Mouse (Mus musculus) C2C12 (cell line): ENCODE data around the gene Fam229a. TPM values are rescaled to one million over a fixed set of nuclear protein-coding genes. Genes with fewer than 3 reads are reported as not detected.

ENCODE experiments used
- H3K27me3 ChIP-seq: one replicate; pipeline ENCODE4 v1.6.1; 2011; ENCODE audit not compliant: control insufficient read depth, insufficient read depth, insufficient read length
- H3K36me3 ChIP-seq: one replicate; pipeline ENCODE4 v1.6.1; 2011; ENCODE audit not compliant: control insufficient read depth, insufficient read depth
- H3K4me3 ChIP-seq: one replicate; pipeline ENCODE4 v1.5.1; 2011; ENCODE audit warnings: mild to moderate bottlenecking, control low read depth; ENCODE audit not compliant: poor library complexity, insufficient read depth, severe bottlenecking
- H3K79me2 ChIP-seq: one replicate; pipeline ENCODE4 v1.6.1; 2011; ENCODE audit not compliant: control insufficient read depth, insufficient read depth
- H3K79me3 ChIP-seq: one replicate; pipeline ENCODE4 v1.6.1; 2011; ENCODE audit warnings: low read depth, control low read depth
- H3ac ChIP-seq: one replicate; pipeline ENCODE3; 2011; ENCODE audit warnings: low read depth; ENCODE audit not compliant: control insufficient read depth, insufficient read length
- CEBPB ChIP-seq: IDR thresholded peaks from one replicate; pipeline ENCODE4 v1.6.1; 2011; ENCODE audit warnings: low read depth, mild to moderate bottlenecking, control low read depth, moderate library complexity
- CTCF ChIP-seq: IDR thresholded peaks from one replicate; pipeline ENCODE4 v1.5.1; 2011; ENCODE audit not compliant: control insufficient read depth, insufficient read depth, insufficient read length
- FOSL1 ChIP-seq: IDR thresholded peaks from one replicate; pipeline ENCODE4 v1.8.0; 2011; ENCODE audit warnings: mild to moderate bottlenecking, low read length; ENCODE audit not compliant: poor library complexity, insufficient read depth, severe bottlenecking
- MAX ChIP-seq: IDR thresholded peaks from one replicate; pipeline ENCODE4 v1.6.1; 2011; ENCODE audit warnings: mild to moderate bottlenecking, control low read depth
- MYOD1 ChIP-seq: IDR thresholded peaks from one replicate; pipeline ENCODE4 v1.6.1; 2011; ENCODE audit warnings: low read depth; ENCODE audit not compliant: control insufficient read depth, insufficient read length
- MYOG ChIP-seq: IDR thresholded peaks from one replicate; pipeline ENCODE4 v1.6.1; 2011; ENCODE audit not compliant: control insufficient read depth, insufficient read length; ENCODE audit errors: extremely low read depth
- USF1 ChIP-seq: IDR thresholded peaks from one replicate; pipeline ENCODE4 v1.6.1; 2011; ENCODE audit warnings: low read depth, mild to moderate bottlenecking, control low read depth, moderate library complexity
- long read RNA-seq, 2 experiments: library from polyadenylated mRNA; unstranded; transcript quantifications; one replicate each; pipeline ENCODE4 v2.0.0; 2019 to 2020
- polyA plus RNA-seq: library from polyadenylated mRNA; unstranded; fragments of >200 nt; fragmentation: generic; extraction: Trizol; gene quantifications from one replicate; pipeline ENCODE4 v1.2.1, GENCODE M21; 2012; ENCODE audit warnings: missing spikeins

Gene Fam229a
- not detected for polyA plus RNA-seq
- long read RNA-seq, experiment 1: 0 reads
- long read RNA-seq, experiment 2: 0 reads

DNA sequence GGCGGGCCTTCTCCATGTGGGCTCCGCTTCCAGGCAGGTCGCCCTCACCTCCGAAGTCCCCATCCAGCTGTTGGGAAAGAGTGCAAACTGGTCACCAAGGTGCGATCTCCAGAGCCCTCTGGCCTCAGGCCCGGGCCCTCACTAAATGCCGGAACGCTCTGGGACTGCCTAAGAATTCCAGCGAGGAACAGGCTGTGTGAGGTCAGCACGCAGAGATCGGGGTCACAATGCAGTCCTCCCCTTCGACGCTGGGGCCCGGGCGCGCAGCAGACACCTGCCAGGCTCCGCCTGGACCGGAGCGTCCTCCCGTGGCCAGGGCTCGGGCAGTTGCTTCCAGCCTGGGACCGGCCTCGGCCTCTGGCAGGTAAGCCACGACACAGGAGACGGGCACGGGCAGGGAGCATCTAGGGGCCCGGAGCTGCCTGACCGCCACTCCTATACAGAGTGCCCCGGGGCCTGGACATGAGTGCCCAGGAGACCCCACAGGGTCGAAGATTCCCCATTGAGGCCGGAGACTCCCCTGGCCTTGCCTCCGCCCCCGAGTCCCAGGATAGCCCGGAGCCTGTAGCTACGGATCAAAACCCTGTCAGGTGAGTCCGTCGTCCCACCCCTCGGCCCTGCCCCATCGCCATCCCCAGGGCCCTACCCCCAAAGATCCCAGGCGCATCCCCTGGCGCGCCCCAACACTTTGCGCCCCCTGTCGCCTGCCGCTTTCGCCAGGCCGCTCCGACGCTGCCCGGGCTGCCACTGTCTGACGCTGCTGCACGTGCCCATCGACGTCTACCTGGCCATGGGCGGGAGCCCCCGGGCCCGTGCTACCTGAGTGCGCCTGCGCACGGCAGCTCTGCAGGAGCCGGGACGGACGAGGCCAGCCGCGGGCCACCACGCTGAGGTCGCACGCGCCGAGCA lies at the start of gene Fam229a, which contains the start of gene Tssk3:
Gene Fam229a (plus strand): TSS at position 219 of the 909 bp plus-strand sequence.
Gene Tssk3 (minus strand): TSS at position 51 of the 909 bp plus-strand sequence.
- H3ac ChIP-seq: no peak within 1 kb of the TSS
- no peak within 1 kb of the TSS for H3K4me3 ChIP-seq
- no peak for TF ChIP-seq MAX
- TF ChIP-seq USF1: no peak
- TF ChIP-seq MYOG: no peak
- TF ChIP-seq MYOD1: no peak
- TF ChIP-seq FOSL1: no peak
- no peak for TF ChIP-seq CTCF
- no peak for TF ChIP-seq CEBPB
- no peaks in the 10 kb centered on the region for H3K79me2 ChIP-seq
- H3K36me3 ChIP-seq: peaks cover 14% of the 10 kb centered on the region
- no peaks in the 10 kb centered on the region for H3K79me3 ChIP-seq
- peaks cover 4% of the 10 kb centered on the region for H3K27me3 ChIP-seq

DNA sequence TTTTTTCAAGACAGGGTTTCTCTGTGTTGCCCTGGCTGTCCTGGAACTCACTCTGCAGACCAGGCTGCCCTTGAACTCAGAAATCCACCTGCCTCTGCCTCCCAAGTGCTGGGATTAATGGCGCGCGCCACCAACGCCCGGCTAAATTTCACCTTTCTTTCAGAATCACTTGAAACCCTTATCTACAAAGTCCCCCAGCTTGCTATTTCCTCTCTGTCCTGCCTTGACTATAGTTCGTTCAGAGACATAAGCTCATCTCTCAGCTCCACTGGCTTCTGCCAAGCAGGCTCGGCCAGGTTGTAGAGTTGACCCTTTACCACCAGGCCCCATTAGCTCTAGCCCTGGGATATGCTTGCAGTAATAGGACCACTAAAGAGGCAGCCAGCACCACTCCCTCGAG lies 43.6 kb upstream of the Fam229a start:
- H3K27me3 ChIP-seq: peaks cover 11% of the 10 kb centered on the region
- H3K4me3 ChIP-seq: no peak overlapping the region
- H3K79me3 ChIP-seq: no peaks in the 10 kb centered on the region
- H3ac ChIP-seq: no peak overlapping the region
- TF ChIP-seq MAX (no peak), CTCF (no peak), MYOD1 (no peak), FOSL1 (no peak), USF1 (no peak), MYOG (no peak), CEBPB (no peak)
- no peaks in the 10 kb centered on the region for H3K79me2 ChIP-seq
- H3K36me3 ChIP-seq: no peaks in the 10 kb centered on the region

DNA sequence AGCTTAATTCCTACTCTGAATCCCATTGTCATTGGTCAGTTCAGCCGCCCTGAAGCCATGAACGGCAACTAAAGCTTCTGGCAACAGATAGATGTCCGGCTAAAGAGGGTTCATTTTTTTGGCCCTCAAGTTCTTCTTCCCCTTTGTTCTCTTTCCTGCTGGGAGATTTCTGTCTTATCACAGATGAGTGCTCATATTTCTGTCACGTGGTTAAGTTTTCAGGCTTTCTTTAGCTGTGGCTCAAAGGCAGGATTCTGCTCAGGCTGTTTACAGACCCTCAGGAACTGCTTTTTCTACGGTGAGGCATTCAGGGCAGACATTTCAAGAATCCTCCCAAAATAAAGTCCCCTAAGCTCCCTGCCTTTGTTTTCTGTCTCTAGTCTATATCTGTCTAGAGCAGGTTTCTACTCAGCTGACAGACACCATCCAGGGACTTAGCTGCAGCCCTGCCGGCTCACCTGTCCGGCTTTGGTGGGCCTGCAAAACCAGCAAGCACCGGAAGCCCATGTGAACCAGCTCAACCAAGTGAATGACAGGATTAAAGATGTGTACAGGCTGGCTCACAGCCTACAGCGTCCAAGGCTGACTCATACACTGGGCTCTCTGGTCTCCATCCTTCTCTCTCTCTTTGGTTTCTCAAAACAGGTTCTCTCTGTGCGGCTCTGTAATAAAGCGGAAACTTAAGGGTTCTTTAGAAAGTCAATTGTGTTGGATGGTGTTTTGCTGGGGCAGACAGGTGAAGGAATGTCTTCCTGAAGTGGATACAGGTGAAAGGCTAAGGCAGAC lies 43.0 kb upstream of the Fam229a start:
- no peak overlapping the region for H3ac ChIP-seq
- no peaks in the 10 kb centered on the region for H3K79me3 ChIP-seq
- H3K4me3 ChIP-seq: no peak overlapping the region
- H3K27me3 ChIP-seq: peaks cover 5% of the 10 kb centered on the region
- no peaks in the 10 kb centered on the region for H3K79me2 ChIP-seq
- H3K36me3 ChIP-seq: no peaks in the 10 kb centered on the region
- TF ChIP-seq CEBPB: no peak
- TF ChIP-seq MYOG: no peak
- peak; percentile 66 for TF ChIP-seq USF1

DNA sequence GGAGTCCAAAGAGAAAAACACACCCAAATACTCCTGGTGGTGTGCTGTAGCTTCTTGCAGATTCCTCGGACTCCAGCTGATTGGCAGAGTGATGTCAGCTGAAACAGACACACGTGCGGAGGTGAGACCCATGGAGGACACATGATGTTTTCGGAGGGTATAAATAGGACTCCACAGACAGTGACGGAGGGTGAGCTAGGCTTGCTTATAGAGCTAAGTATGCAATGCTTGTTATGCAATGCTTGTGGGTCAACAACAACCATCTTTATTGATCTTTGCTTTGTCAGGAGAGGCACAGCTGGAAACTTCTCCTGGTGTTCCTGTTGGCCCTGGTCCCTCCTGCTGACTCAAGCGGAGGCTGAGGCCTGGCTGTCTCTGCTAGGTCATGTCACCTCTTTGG lies 42.3 kb upstream of the Fam229a start:
- Histone ChIP-seq H3ac (no peak overlapping the region), H3K36me3 (no peaks in the 10 kb centered on the region), H3K27me3 (no peaks in the 10 kb centered on the region), H3K79me3 (no peaks in the 10 kb centered on the region), H3K79me2 (no peaks in the 10 kb centered on the region), H3K4me3 (no peak overlapping the region)
- TF ChIP-seq CEBPB: no peak
- TF ChIP-seq FOSL1: no peak
- no peak for TF ChIP-seq USF1
- no peak for TF ChIP-seq MYOG
- no peak for TF ChIP-seq CTCF
- no peak for TF ChIP-seq MYOD1
- no peak for TF ChIP-seq MAX

DNA sequence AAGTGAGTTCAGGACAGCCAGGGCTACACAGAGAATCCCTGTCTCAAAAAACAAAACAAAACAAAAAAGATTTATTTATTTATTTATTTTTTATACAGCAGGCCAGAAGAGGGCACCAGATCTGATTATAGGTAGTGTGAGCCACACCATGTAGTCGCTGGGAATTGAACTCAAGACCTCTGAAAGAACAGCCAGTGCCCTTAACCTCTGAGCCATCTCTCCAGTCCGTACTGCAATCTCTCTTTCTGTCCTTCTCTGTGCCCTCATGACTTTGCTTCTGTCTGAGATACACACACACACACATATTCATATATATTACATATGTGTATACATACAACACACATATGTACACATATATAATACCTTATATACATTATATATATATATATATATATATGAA lies 40.1 kb upstream of the Fam229a start:
- no peaks in the 10 kb centered on the region for H3K27me3 ChIP-seq
- H3K79me3 ChIP-seq: no peaks in the 10 kb centered on the region
- H3K79me2 ChIP-seq: no peaks in the 10 kb centered on the region
- no peak for TF ChIP-seq USF1
- no peak for TF ChIP-seq MYOG
- TF ChIP-seq MYOD1: no peak
- TF ChIP-seq FOSL1: no peak
- no peak for TF ChIP-seq MAX
- TF ChIP-seq CTCF: no peak
- no peak for TF ChIP-seq CEBPB
- H3K4me3 ChIP-seq: no peak overlapping the region
- no peak overlapping the region for H3ac ChIP-seq
- no peaks in the 10 kb centered on the region for H3K36me3 ChIP-seq
